Mouse (Mus musculus): Measurements from ENCODE around the gene Ubr4. TPM values are rescaled to one million over a fixed set of nuclear protein-coding genes. Genes with fewer than 3 reads are reported as not detected.

Ubr4 gene
- polyA plus RNA-seq, 1 experiment from 2014 or later, result 72.4 TPM

DNA sequence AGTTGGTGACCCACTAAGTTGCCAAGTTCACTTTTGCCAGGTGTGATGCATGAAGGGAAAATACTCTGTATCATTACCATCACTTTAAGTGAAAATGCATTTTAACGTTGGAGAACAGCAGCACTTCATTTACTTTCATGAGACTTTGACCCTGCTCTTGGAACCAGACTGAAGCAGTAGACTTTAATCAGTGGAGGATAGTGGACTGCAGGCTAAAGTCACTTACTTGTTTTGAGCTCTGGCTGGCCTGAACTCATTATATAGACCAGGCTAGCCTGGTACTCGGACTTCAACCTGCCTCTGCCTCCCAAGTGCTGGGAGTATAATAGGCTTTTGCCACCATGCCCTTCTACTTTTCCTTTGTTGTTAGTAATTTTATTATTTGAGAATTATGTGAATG lies 70.9 kb downstream of the Ubr4 start:
- Histone ChIP-seq H3K36me3 (ENCODE audit: control insufficient read depth, insufficient read depth, low read length) (peaks cover 100% of the 10 kb centered on the region), H3K4me2 (ENCODE audit: low read depth, low read length) (no peak overlapping the region), H3K27me3 (replicated peaks; ENCODE audit: control insufficient read depth, insufficient read depth, low read length) (no peaks in the 10 kb centered on the region), H3K27ac (replicated peaks; ENCODE audit: low read depth, low read length) (no peak overlapping the region), H3K9ac (ENCODE audit: low read depth, low read length) (no peak overlapping the region), H3K9me3 (ENCODE audit: control insufficient read depth, low read length) (no peaks in the 10 kb centered on the region), H3K4me3 (ENCODE audit: low read depth, low read length) (no peak overlapping the region), H3K4me1 (ENCODE audit: control insufficient read depth, insufficient read depth, low read length) (no peaks in the 10 kb centered on the region)
- WGBS, result 78% methylated on average over 2 of the region's 2 CpGs
- ATAC-seq (ENCODE audit: low read depth), result no peak
- no peak for DNase-seq (ENCODE audit: low spot score)

- peaks cover 100% of the 10 kb centered on the region for H3K36me3 ChIP-seq (ENCODE audit: control insufficient read depth, insufficient read depth, low read length)
- DNase-seq (ENCODE audit: low spot score), result peak; percentile 67
- peak; percentile 67 for ATAC-seq (ENCODE audit: low read depth)
Observed at GRCm38 (mm10) chr4:139430176-139430575, 77.8 kb downstream of the Ubr4 start.

DNA sequence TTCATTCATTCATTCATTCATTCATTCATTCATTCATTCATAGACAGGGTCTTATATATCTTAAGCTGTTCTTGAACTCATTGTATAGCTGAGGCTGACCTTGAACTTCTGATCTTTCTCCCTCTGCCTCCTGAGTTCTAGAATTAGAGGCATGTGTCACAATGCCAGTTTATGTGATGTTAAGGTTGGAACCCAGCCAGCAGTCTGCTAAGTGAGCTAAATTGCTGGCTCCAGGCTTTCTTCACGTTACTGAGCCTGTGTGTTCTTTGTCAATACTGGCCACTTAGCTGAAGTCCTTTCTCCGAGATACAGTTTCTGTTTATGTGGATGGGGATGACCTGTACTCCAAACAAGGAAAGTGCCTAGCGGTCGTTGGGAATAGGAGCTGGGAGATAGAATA lies 78.5 kb downstream of the Ubr4 start:
- WGBS, result 70% methylated on average over 4 of the region's 4 CpGs
- Histone ChIP-seq H3K9ac (ENCODE audit: low read depth, low read length) (no peak overlapping the region), H3K4me3 (ENCODE audit: low read depth, low read length) (no peak overlapping the region), H3K27ac (replicated peaks; ENCODE audit: low read depth, low read length) (no peak overlapping the region), H3K9me3 (ENCODE audit: control insufficient read depth, low read length) (no peaks in the 10 kb centered on the region), H3K4me1 (ENCODE audit: control insufficient read depth, insufficient read depth, low read length) (no peaks in the 10 kb centered on the region), H3K36me3 (ENCODE audit: control insufficient read depth, insufficient read depth, low read length) (peaks cover 100% of the 10 kb centered on the region), H3K4me2 (ENCODE audit: low read depth, low read length) (no peak overlapping the region), H3K27me3 (replicated peaks; ENCODE audit: control insufficient read depth, insufficient read depth, low read length) (no peaks in the 10 kb centered on the region)
- DNase-seq (ENCODE audit: low spot score), result peak; percentile 18
- ATAC-seq (ENCODE audit: low read depth), result no peak

More at GRCm38 (mm10) chr4:139430176-139430575, 77.8 kb downstream of the Ubr4 start:
- 51% methylated on average over 15 of the region's 15 CpGs for WGBS
- H3K4me2 ChIP-seq (ENCODE audit: low read depth, low read length), result no peak overlapping the region
- H3K27ac ChIP-seq (replicated peaks; ENCODE audit: low read depth, low read length), result no peak overlapping the region
- no peak overlapping the region for H3K9ac ChIP-seq (ENCODE audit: low read depth, low read length)
- no peak overlapping the region for H3K4me3 ChIP-seq (ENCODE audit: low read depth, low read length)
- no peaks in the 10 kb centered on the region for H3K27me3 ChIP-seq (replicated peaks; ENCODE audit: control insufficient read depth, insufficient read depth, low read length)
- no peaks in the 10 kb centered on the region for H3K4me1 ChIP-seq (ENCODE audit: control insufficient read depth, insufficient read depth, low read length)
- H3K9me3 ChIP-seq (ENCODE audit: control insufficient read depth, low read length), result no peaks in the 10 kb centered on the region

DNA sequence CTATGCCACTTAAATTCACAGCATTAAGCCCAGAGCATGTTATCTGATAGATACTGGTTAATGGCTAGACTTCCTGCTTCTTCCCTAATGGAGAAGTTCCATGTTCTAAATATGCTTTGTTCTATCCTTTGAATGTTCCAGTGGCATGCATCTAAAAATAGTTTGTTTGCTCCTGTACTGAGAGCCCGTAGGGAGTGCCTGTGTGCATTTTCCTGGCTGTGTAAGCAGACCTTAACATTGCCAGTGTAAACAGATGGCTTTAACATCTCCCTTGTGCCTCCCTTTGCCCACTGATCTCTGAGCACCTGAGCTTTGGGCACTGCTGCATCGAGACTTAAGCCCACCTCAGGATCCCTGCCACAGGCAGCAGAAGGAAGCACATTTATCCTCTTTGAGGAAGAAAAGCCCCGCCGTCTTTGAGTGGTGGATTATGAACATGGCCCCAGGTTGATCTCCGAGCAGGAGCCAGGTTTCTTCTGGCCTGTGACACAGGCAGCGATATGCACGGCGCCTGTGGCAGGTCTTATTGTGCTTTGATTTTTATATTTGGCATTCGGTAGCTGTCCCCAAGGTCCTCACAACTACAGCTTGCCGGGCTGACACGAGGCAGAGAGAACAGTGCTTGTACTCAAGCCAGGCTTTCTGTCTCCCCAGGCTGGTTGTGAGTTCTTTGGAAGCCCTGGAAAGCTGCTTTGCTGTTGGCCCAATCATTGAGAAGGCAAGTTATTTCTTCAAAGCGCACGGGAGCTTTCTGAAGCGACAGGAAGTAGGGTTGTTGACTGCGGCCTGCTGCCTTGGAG lies 80.8 kb downstream of the Ubr4 start:
- H3K27me3 ChIP-seq (replicated peaks; ENCODE audit: control insufficient read depth, insufficient read depth, low read length), result no peaks in the 10 kb centered on the region
- DNase-seq (ENCODE audit: low spot score), result peak; percentile 6
- H3K4me3 ChIP-seq (ENCODE audit: low read depth, low read length), result no peak overlapping the region
- H3K9ac ChIP-seq (ENCODE audit: low read depth, low read length), result no peak overlapping the region
- no peak overlapping the region for H3K27ac ChIP-seq (replicated peaks; ENCODE audit: low read depth, low read length)
- peaks cover 100% of the 10 kb centered on the region for H3K36me3 ChIP-seq (ENCODE audit: control insufficient read depth, insufficient read depth, low read length)
- H3K4me1 ChIP-seq (ENCODE audit: control insufficient read depth, insufficient read depth, low read length), result no peaks in the 10 kb centered on the region
- no peak overlapping the region for H3K4me2 ChIP-seq (ENCODE audit: low read depth, low read length)
- 86% methylated on average over 15 of the region's 15 CpGs for WGBS
- no peak for ATAC-seq (ENCODE audit: low read depth)
- no peaks in the 10 kb centered on the region for H3K9me3 ChIP-seq (ENCODE audit: control insufficient read depth, low read length)

DNA sequence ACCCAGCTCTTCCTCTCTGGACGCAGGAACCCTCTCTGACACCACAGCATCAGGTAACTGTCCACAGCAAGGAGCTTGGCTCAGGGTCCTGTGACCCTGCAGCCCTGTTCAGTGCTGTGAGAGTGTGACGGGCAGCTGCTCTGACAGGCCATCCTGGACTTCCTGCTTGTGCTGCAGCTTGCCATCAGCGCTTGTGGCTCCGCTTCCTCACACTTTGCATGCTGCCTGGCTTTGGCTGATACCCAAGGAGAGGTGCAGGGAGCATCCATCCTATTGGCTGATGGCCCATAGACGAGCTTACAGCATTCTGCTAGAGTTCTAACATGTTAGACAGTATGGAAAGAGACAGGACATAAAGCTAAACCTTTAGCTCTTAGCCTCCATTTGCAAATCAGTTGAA lies 88.8 kb downstream of the Ubr4 start:
- Histone ChIP-seq H3K4me2 (ENCODE audit: low read depth, low read length) (no peak overlapping the region), H3K4me3 (ENCODE audit: low read depth, low read length) (no peak overlapping the region), H3K9me3 (ENCODE audit: control insufficient read depth, low read length) (no peaks in the 10 kb centered on the region), H3K36me3 (ENCODE audit: control insufficient read depth, insufficient read depth, low read length) (peaks cover 99% of the 10 kb centered on the region), H3K4me1 (ENCODE audit: control insufficient read depth, insufficient read depth, low read length) (no peaks in the 10 kb centered on the region), H3K27ac (replicated peaks; ENCODE audit: low read depth, low read length) (no peak overlapping the region), H3K27me3 (replicated peaks; ENCODE audit: control insufficient read depth, insufficient read depth, low read length) (no peaks in the 10 kb centered on the region), H3K9ac (ENCODE audit: low read depth, low read length) (no peak overlapping the region)
- no peak for ATAC-seq (ENCODE audit: low read depth)
- no peak for DNase-seq (ENCODE audit: low spot score)
- WGBS, result 90% methylated on average over 5 of the region's 5 CpGs

GRCm38 (mm10) chr4:139441806-139442205 lies 89.4 kb downstream of the Ubr4 start:
- Histone ChIP-seq H3K4me2 (ENCODE audit: low read depth, low read length) (no peak overlapping the region), H3K27ac (replicated peaks; ENCODE audit: low read depth, low read length) (no peak overlapping the region), H3K4me1 (ENCODE audit: control insufficient read depth, insufficient read depth, low read length) (no peaks in the 10 kb centered on the region), H3K27me3 (replicated peaks; ENCODE audit: control insufficient read depth, insufficient read depth, low read length) (no peaks in the 10 kb centered on the region), H3K4me3 (ENCODE audit: low read depth, low read length) (no peak overlapping the region), H3K9me3 (ENCODE audit: control insufficient read depth, low read length) (no peaks in the 10 kb centered on the region), H3K9ac (ENCODE audit: low read depth, low read length) (no peak overlapping the region), H3K36me3 (ENCODE audit: control insufficient read depth, insufficient read depth, low read length) (peaks cover 99% of the 10 kb centered on the region)
- ATAC-seq (ENCODE audit: low read depth), result no peak
- DNase-seq (ENCODE audit: low spot score), result no peak
- WGBS, result 92% methylated on average over 4 of the region's 4 CpGs

GRCm38 (mm10) chr4:139442391-139443355 lies 90.3 kb downstream of the Ubr4 start:
- Histone ChIP-seq H3K36me3 (ENCODE audit: control insufficient read depth, insufficient read depth, low read length) (peaks cover 99% of the 10 kb centered on the region), H3K9ac (ENCODE audit: low read depth, low read length) (no peak overlapping the region), H3K4me2 (ENCODE audit: low read depth, low read length) (no peak overlapping the region), H3K9me3 (ENCODE audit: control insufficient read depth, low read length) (no peaks in the 10 kb centered on the region), H3K27me3 (replicated peaks; ENCODE audit: control insufficient read depth, insufficient read depth, low read length) (no peaks in the 10 kb centered on the region), H3K27ac (replicated peaks; ENCODE audit: low read depth, low read length) (no peak overlapping the region), H3K4me3 (ENCODE audit: low read depth, low read length) (no peak overlapping the region), H3K4me1 (ENCODE audit: control insufficient read depth, insufficient read depth, low read length) (no peaks in the 10 kb centered on the region)
- WGBS, result 92% methylated on average over 15 of the region's 15 CpGs
- ATAC-seq (ENCODE audit: low read depth), result no peak
- no peak for DNase-seq (ENCODE audit: low spot score)

- Histone ChIP-seq H3K27me3 (replicated peaks; ENCODE audit: control insufficient read depth, insufficient read depth, low read length) (no peaks in the 10 kb centered on the region), H3K4me3 (ENCODE audit: low read depth, low read length) (no peak overlapping the region), H3K9ac (ENCODE audit: low read depth, low read length) (no peak overlapping the region), H3K9me3 (ENCODE audit: control insufficient read depth, low read length) (no peaks in the 10 kb centered on the region), H3K36me3 (ENCODE audit: control insufficient read depth, insufficient read depth, low read length) (peaks cover 99% of the 10 kb centered on the region), H3K4me2 (ENCODE audit: low read depth, low read length) (no peak overlapping the region), H3K4me1 (ENCODE audit: control insufficient read depth, insufficient read depth, low read length) (no peaks in the 10 kb centered on the region), H3K27ac (replicated peaks; ENCODE audit: low read depth, low read length) (no peak overlapping the region)
- ATAC-seq (ENCODE audit: low read depth) (no peak), DNase-seq (ENCODE audit: low spot score) (no peak)
- WGBS, result 94% methylated on average over 10 of the region's 10 CpGs
Observed at GRCm38 (mm10) chr4:139444315-139444714, 91.9 kb downstream of the Ubr4 start.

All from embryonic facial prominence, embryonic 14.5 days (tissue).